Mouse (Mus musculus) liver, embryonic 13.5 days (tissue): ENCODE results near the gene She. TPM values are rescaled to one million over a fixed set of nuclear protein-coding genes. Genes with fewer than 3 reads are reported as not detected.

Experiments
- ATAC-seq: fragments of 200-750 bp; cut with Nextera tagmentation; 2 replicates; pipeline ENCODE4 v1.8.0; 2017; ENCODE audit warnings: low read depth, mild to moderate bottlenecking, moderate number of reproducible peaks, moderate library complexity
- DNase-seq: peaks from one replicate; pipeline ENCODE4 v3.0.0; 2022
- H3K27ac ChIP-seq: fragments of 300-500 bp; sonication (generic); 2 replicates; pipeline ENCODE4 v1.5.1; 2015; ENCODE audit warnings: moderate library complexity, mild to moderate bottlenecking, inconsistent platforms
- H3K27me3 ChIP-seq: fragments of 300-500 bp; sonication (generic); 2 replicates; pipeline ENCODE4 v1.6.1; 2015; ENCODE audit warnings: mild to moderate bottlenecking, inconsistent platforms
- H3K36me3 ChIP-seq: fragments of 300-500 bp; sonication (generic); 2 replicates; pipeline ENCODE4 v1.6.1; 2015; ENCODE audit warnings: mild to moderate bottlenecking, inconsistent platforms
- H3K4me1 ChIP-seq: fragments of 300-500 bp; sonication (generic); replicated peaks from 2 replicates; pipeline ENCODE4 v1.6.1; 2015; ENCODE audit warnings: inconsistent platforms
- H3K4me2 ChIP-seq: fragments of 300-500 bp; sonication (generic); 2 replicates; pipeline ENCODE4 v1.6.1; 2015; ENCODE audit warnings: inconsistent platforms, mild to moderate bottlenecking, moderate library complexity
- H3K4me3 ChIP-seq: fragments of 300-500 bp; sonication (generic); replicated peaks from 2 replicates; pipeline ENCODE4 v1.5.1; 2015; ENCODE audit warnings: mild to moderate bottlenecking, inconsistent platforms
- H3K9ac ChIP-seq: fragments of 300-500 bp; sonication (generic); 2 replicates; pipeline ENCODE4 v1.6.1; 2015; ENCODE audit warnings: mild to moderate bottlenecking, inconsistent platforms
- H3K9me3 ChIP-seq: fragments of 300-500 bp; sonication (generic); replicated peaks from 2 replicates; pipeline ENCODE4 v1.6.1; 2016; ENCODE audit warnings: inconsistent platforms
- WGBS: fragments of 180-500 bp; shearing (Covaris S2); methylation state at CpG from one replicate; pipeline ENCODE4 v1.1.7; 2015; ENCODE audit not compliant: insufficient replicate concordance; 5-methylcytosine and 5-hydroxymethylcytosine counted together
- polyA plus RNA-seq: library from polyadenylated mRNA; unstranded; fragments of >200 nt; fragmentation: Nextera tagmentation; extraction: Ambion mirVana; gene quantifications from 2 replicates; pipeline ENCODE4 v1.2.1, GENCODE M21; 2015

Gene She
- polyA plus RNA-seq, 1 experiment from 2014 or later, result 1.0 TPM

DNA sequence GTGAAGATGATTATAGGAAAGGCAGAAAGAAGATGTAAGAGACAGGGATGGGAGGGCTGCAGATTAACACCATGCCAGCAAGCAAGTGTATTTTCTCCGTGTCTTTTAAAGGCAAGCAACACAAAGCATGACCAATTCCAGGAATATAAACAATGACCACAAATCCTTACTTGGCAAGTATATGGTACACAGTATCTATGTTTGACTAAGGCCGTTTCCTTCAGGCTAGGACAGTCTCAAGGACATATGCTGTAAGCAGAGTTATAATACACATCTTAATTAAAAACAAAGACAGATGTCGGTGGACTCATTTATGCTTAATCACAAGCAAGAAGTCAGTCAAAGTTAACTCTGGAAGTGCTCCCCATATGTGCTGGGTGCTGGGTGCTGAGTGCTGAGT, 12.6 kb upstream of the She start:
- Histone ChIP-seq H3K27me3 (peaks cover 19% of the 10 kb centered on the region), H3K4me3 (no peak overlapping the region), H3K4me1 (peaks cover 33% of the 10 kb centered on the region), H3K9ac (no peak overlapping the region), H3K9me3 (no peaks in the 10 kb centered on the region), H3K36me3 (no peaks in the 10 kb centered on the region), H3K4me2 (no peak overlapping the region), H3K27ac (no peak overlapping the region)
- WGBS, result 66% methylated on average over 3 of the region's 3 CpGs
- ATAC-seq (no peak), DNase-seq (no peak)

DNA sequence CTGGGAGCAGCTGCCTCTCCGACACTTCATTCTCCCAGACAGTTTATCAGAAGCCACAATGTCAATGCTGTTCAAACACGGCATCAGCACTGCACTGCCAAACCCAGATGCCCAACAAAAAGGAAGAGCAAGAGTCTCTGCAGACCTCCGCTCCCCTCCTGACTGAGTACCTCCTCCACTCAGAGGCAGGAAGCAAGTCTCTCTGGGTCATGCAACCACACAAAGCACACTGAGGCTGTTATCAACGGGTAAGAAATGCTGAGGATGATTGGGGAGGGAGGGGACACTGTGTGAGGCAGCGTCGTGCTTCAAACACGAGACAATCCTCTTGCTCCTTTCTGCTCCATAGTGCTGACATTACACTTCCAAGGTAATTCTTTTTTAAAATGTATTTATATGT, 11.3 kb upstream of the She start:
- peaks cover 33% of the 10 kb centered on the region for H3K4me1 ChIP-seq
- H3K9ac ChIP-seq, result 0 out of 2 replicates have a peak overlapping the region, but pooled peaks have one; percentile 37
- H3K4me3 ChIP-seq, result no peak overlapping the region; the same call in 1 of the 2 replicates
- H3K27me3 ChIP-seq, result peaks cover 16% of the 10 kb centered on the region
- H3K36me3 ChIP-seq, result no peaks in the 10 kb centered on the region
- peak overlapping the region; percentile 55 for H3K4me2 ChIP-seq
- ATAC-seq (peak; percentile 42; the same call in 1 of the 2 replicates), DNase-seq (no peak)
- H3K9me3 ChIP-seq, result no peaks in the 10 kb centered on the region
- WGBS, result 8% methylated on average over 7 of the region's 7 CpGs
- H3K27ac ChIP-seq, result peak overlapping the region; percentile 54; the same call in 1 of the 2 replicates

DNA sequence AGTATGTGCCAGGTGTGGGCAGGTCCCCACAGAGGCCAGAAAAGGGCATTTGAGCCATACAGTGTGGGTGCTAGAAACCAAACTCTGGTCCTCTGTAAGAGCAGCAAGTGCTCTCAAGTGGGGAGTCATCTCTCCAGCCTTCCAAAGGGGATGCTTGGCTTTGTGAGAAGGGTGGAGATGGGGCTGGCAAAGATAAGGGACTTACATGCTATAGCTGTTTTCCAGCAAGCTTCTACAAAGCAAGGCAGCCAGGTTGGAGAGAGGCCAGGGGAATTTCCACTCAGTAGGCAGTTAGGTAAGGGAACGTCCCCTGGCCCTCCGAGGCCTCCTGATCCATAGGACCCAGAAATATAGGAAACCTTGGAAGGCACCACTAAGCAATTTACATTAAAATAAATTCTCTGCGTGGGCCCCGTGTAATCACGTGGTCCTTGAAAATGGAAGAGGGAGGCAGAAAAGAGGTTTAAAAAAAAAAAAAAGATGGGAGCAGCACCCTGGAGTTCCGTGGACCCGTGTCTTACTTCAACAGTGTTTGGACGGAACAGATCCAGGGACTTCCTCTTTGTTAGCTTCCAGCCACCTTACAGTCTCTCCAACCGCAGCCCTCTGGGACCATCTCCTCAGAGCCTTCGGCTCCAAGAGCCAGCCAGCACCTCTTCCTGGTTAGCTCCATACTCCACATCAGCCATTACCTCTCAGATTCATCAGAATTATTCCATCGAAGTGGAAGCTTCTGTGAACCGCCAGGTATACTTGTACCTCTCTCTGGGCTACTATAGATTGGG, 10.7 kb upstream of the She start:
- ATAC-seq (no peak), DNase-seq (no peak)
- Histone ChIP-seq H3K4me2 (peak overlapping the region; percentile 55), H3K9me3 (no peaks in the 10 kb centered on the region), H3K27ac (peak overlapping the region; percentile 54), H3K36me3 (no peaks in the 10 kb centered on the region), H3K4me1 (peaks cover 33% of the 10 kb centered on the region), H3K27me3 (peaks cover 16% of the 10 kb centered on the region), H3K4me3 (peak overlapping the region; percentile 23), H3K9ac (0 out of 2 replicates have a peak overlapping the region, but pooled peaks have one; percentile 37)
- WGBS, result 56% methylated on average over 12 of the region's 12 CpGs

DNA sequence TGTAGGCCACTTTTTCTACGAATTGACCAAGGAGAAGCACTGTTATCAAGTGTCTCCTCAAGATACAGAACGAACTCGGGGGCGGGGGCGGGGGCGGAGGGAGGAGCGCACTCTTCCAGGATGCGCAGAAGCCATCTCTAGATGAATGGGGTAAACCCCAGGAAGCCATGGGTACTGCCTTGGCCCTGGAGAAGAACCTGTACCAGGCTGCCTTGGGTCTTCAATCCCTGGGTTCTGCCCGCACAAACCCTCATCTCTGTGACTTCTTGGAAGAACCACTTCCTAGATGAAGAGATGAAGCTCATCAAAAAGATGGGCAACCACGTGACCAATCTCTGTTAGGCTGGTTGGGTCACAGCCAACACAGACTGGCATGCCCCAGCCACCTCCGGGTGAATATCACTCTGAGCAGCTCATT, 10.1 kb upstream of the She start:
- no peaks in the 10 kb centered on the region for H3K9me3 ChIP-seq
- WGBS, result 47% methylated on average over 11 of the region's 11 CpGs
- 0 out of 2 replicates have a peak overlapping the region, but pooled peaks have one; percentile 37 for H3K9ac ChIP-seq
- DNase-seq (no peak), ATAC-seq (peak; percentile 80)
- H3K27ac ChIP-seq, result peak overlapping the region; percentile 54
- peak overlapping the region; percentile 55 for H3K4me2 ChIP-seq
- H3K4me3 ChIP-seq, result peak overlapping the region; percentile 23; the same call in 1 of the 2 replicates
- peaks cover 11% of the 10 kb centered on the region for H3K27me3 ChIP-seq
- H3K36me3 ChIP-seq, result no peaks in the 10 kb centered on the region
- peaks cover 33% of the 10 kb centered on the region for H3K4me1 ChIP-seq

DNA sequence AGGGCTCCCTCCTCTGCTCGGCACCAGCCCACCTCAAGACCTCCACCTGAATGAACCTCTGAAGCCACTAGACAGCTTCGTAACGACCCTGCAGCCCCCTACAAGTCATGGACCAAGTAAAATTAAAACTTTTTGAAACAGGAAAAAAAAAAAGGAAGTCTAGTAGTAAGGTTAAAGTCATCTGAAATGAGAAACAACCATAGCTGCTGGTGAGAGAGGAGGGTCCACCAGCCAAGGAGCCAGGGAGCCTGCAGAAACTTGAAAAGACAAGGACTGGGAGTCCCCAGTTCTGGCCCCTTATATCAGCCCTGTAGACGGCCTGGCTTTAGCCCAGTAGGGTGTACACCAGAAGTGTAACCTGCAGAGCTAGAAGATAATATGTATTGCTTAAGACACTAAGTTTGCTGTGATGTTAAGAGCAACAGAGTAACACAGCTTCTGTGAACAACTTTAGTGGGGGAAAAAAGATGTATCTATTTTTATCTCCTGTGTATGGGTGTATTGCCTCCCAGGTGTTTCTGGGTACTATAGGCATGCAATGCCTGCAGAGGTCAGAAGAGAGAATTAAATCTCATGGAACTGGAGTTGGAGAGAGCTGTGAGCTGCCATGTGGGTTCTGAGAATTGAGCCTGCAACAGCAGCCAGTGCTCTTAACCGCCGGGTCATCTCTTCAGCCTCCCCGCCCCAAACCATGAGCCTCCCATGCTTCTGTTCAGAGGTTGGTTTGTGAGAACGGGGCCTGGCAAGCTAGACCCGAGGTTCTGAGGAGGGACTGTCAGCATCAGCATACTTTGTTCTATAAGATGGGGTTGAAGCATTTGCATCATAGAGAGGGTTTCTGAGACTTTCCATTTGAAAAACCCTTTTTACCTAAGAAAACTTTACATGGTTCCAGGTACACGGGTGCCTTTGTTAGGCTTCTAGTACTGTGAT, 9.4 kb upstream of the She start:
- ATAC-seq, result peak; percentile 68
- DNase-seq, result no peak
- peaks cover 10% of the 10 kb centered on the region for H3K27me3 ChIP-seq
- H3K9ac ChIP-seq, result no peak overlapping the region
- peak overlapping the region; percentile 55 for H3K4me2 ChIP-seq
- 57% methylated on average over 10 of the region's 10 CpGs for WGBS
- H3K9me3 ChIP-seq, result no peaks in the 10 kb centered on the region
- H3K4me3 ChIP-seq, result no peak overlapping the region
- no peaks in the 10 kb centered on the region for H3K36me3 ChIP-seq
- H3K4me1 ChIP-seq, result peaks cover 33% of the 10 kb centered on the region
- peak overlapping the region; percentile 2; the same call in 1 of the 2 replicates for H3K27ac ChIP-seq

DNA sequence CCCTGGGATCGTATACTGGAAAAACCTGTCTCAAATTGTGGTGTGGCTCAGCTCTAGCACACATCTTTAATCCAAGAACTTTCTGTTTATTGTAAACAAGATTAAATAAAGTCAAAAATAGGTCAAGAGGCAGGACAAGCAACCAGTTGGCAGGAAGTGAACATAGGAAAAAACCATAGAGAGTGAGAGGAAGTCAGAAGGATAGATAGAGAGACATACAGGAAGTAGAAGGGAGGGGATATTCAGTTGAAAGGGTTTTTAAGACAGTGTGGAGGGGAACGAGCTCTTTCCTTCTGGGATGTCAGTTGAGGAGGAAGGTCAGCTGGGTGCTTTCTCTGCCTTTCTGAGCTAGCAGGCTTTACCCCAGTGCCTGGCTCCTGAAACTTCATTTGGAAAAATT, 7.6 kb upstream of the She start:
- DNase-seq (no peak), ATAC-seq (no peak)
- Histone ChIP-seq H3K36me3 (no peaks in the 10 kb centered on the region), H3K9ac (no peak overlapping the region), H3K4me1 (peaks cover 33% of the 10 kb centered on the region), H3K4me3 (no peak overlapping the region), H3K4me2 (no peak overlapping the region), H3K9me3 (no peaks in the 10 kb centered on the region), H3K27ac (no peak overlapping the region), H3K27me3 (peaks cover 12% of the 10 kb centered on the region)
- 52% methylated on average over 2 of the region's 2 CpGs for WGBS

DNA sequence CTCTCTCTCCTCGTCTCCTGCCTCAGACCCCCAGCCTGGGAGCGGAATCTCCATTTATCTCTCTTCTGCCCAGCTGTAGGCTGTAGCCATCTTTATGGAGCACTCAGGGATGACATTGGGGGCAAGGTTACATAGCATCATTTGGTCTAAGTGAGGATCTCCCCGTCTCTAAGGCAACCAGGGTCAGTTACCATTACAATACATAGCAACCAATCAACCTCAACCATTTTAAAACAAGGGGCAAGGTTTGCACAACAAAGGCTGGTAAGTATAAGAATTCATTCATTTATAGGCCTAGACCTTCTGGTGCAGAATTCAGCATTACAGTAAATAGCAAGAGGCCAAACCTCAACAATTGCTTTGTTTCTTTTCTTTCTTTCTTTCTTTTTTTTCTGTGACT, 4.9 kb upstream of the She start:
- H3K36me3 ChIP-seq, result no peaks in the 10 kb centered on the region
- H3K27ac ChIP-seq, result no peak overlapping the region
- no peaks in the 10 kb centered on the region for H3K9me3 ChIP-seq
- DNase-seq, result no peak
- H3K4me1 ChIP-seq, result peaks cover 16% of the 10 kb centered on the region
- H3K4me2 ChIP-seq, result no peak overlapping the region
- ATAC-seq, result no peak
- peaks cover 39% of the 10 kb centered on the region for H3K27me3 ChIP-seq
- H3K9ac ChIP-seq, result no peak overlapping the region
- 56% methylated on average over 3 of the region's 3 CpGs for WGBS
- H3K4me3 ChIP-seq, result no peak overlapping the region

DNA sequence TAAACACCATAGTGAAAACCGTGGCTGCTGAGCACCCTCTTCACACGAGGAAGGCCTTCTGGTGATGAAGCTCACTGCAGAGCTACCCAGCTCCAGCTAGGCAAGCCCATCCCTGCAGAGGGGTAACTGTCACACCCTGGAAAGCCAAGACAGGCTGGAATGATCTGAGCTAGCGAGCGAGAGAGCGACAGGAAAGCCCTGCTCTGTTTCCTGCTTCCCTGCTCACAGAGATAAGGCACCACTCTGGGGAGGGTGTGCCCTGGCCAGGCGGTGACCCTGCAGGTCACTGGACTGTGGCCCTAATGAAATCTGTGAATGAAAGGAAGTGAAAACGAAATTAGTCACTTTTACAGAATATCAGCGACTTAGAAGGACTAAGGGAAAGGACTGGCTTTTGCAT, 4.2 kb downstream of the She start:
- ATAC-seq, result peak; percentile 73
- Histone ChIP-seq H3K4me3 (no peak overlapping the region), H3K27me3 (peaks cover 57% of the 10 kb centered on the region), H3K4me1 (peaks cover 9% of the 10 kb centered on the region), H3K4me2 (no peak overlapping the region), H3K9ac (no peak overlapping the region), H3K9me3 (no peaks in the 10 kb centered on the region), H3K27ac (no peak overlapping the region), H3K36me3 (no peaks in the 10 kb centered on the region)
- 3% methylated on average over 8 of the region's 8 CpGs for WGBS
- no peak for DNase-seq

DNA sequence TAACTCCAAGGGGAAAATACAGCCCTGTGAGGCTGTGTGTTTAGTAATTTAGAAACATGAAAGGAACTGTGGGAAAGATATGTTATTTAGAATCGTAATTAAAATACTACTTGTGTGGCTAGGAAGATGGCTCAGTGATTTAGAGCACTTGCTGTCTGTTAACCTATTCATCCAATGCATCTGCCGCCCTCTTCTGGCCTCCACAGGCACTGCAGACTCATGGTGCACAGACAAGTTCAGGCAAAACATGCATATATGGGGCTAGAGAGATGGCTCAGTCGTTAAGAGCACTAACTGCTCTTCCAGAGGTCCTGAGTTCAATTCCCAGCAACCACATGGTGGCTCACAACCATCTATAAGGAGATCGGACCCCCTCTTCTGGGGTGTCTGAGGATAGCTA, 11.1 kb downstream of the She start:
- no peak overlapping the region for H3K4me3 ChIP-seq
- DNase-seq, result peak; percentile 46

DNA sequence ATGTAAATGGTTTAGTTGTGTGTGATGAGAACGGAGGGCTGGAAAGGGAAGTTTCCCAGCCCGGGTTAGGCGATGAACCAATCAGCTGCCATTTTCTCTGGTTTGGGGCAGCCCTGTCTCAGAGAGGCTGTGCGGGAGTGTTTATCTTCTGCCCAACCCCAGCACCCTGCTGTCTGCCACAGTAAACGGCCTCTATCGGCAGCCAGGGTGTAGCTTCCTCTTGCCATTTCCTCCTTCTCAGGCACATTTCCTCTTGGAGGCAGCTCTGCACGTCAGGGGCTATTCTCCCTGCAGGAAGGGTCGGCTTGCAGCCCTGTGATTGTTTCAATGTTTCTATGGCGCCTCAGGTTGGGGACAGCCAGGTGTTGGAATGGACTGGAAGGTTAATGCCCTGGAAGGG, 12.0 kb downstream of the She start:
- H3K9me3 ChIP-seq, result no peaks in the 10 kb centered on the region
- DNase-seq (peak; percentile 39), ATAC-seq (peak; percentile 86)
- 18% methylated on average over 9 of the region's 9 CpGs for WGBS
- H3K27me3 ChIP-seq, result no peaks in the 10 kb centered on the region
- H3K4me3 ChIP-seq, result no peak overlapping the region
- H3K9ac ChIP-seq, result no peak overlapping the region
- H3K4me1 ChIP-seq, result peaks cover 11% of the 10 kb centered on the region
- peak overlapping the region; percentile 26; the same call in 1 of the 2 replicates for H3K4me2 ChIP-seq
- peak overlapping the region; percentile 30; the same call in 1 of the 2 replicates for H3K27ac ChIP-seq
- H3K36me3 ChIP-seq, result no peaks in the 10 kb centered on the region

More for the DNA sequence above, 11.1 kb downstream of the She start:
- 60% methylated on average over 4 of the region's 4 CpGs for WGBS
- H3K27ac ChIP-seq, result no peak overlapping the region
- H3K9me3 ChIP-seq, result no peaks in the 10 kb centered on the region
- H3K4me2 ChIP-seq, result no peak overlapping the region
- H3K4me1 ChIP-seq, result peaks cover 11% of the 10 kb centered on the region
- H3K9ac ChIP-seq, result no peak overlapping the region
- H3K27me3 ChIP-seq, result no peaks in the 10 kb centered on the region
- no peak for ATAC-seq
- no peaks in the 10 kb centered on the region for H3K36me3 ChIP-seq

DNA sequence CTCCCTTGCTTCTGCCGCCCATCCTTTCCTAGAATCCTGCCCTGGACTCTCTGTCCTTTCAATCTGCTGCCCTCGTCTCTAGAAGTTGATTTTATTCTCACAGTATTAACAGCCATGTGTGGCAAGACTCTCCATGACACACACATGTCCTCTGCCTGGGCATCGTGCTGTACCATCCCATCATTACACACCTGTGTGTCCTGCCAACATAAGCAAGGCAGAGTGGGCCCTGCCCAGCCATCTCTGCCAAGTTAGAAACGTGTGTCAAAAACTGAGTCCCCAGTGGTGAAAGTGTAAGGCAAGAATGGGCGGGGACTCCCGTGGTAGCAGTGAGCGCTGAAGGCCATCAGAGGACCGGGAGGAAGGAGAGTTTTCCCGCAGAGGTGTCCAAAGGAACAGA, 14.6 kb downstream of the She start:
- H3K27me3 ChIP-seq, result no peaks in the 10 kb centered on the region
- DNase-seq (no peak), ATAC-seq (no peak)
- H3K36me3 ChIP-seq, result no peaks in the 10 kb centered on the region
- 75% methylated on average over 9 of the region's 9 CpGs for WGBS
- no peak overlapping the region for H3K27ac ChIP-seq
- H3K9ac ChIP-seq, result no peak overlapping the region
- H3K4me2 ChIP-seq, result no peak overlapping the region
- H3K4me3 ChIP-seq, result no peak overlapping the region
- H3K9me3 ChIP-seq, result no peaks in the 10 kb centered on the region
- peaks cover 15% of the 10 kb centered on the region for H3K4me1 ChIP-seq
